ENCODE assay signal across 8 mouse cellular contexts in genomic region chr10:45806984-45807827, GRCm38 (mm10).
DNase-seq lines count a peak whose midpoint lies in the region; ATAC-seq and TF ChIP-seq lines count a peak whose summit lies in the region.
"Had no signal": no experiment of that assay in that cellular context is flagged by ENCODE, and none has a peak within 500 bp of the region (broad histone marks: within the 10 kb centered on the region; RNA-seq: fewer than 3 reads in every experiment).

No protein-coding gene starts in this region.

- TF ChIP-seq CTCF in forebrain, postnatal 0 days (IDR thresholded peaks at IDR 0.05; ENCODE audit: low read depth), result no peak

- no peaks in the 10 kb centered on the region for H3K36me3 ChIP-seq in forebrain, postnatal 0 days (ENCODE audit: insufficient read depth)
- no peaks in the 10 kb centered on the region for H3K36me3 ChIP-seq in midbrain, embryonic 15.5 days (replicated peaks)

- WGBS in forebrain, postnatal 0 days, result 40% methylated on average over 18 of the region's 18 CpGs
- WGBS in midbrain, embryonic 15.5 days, result 38% methylated on average over 18 of the region's 18 CpGs

- H3K4me2 ChIP-seq in forebrain, postnatal 0 days (ENCODE audit: low read depth), result no peak overlapping the region
- H3K4me2 ChIP-seq in midbrain, embryonic 15.5 days, result no peak overlapping the region

- peak; percentile 66 for ATAC-seq in forebrain, postnatal 0 days
- ATAC-seq in midbrain, embryonic 15.5 days (replicated peaks), result peak; percentile 50

- H3K4me1 ChIP-seq in forebrain, postnatal 0 days (ENCODE audit: insufficient read depth), result no peaks in the 10 kb centered on the region
- peaks cover 12% of the 10 kb centered on the region for H3K4me1 ChIP-seq in midbrain, embryonic 15.5 days

- H3K9ac ChIP-seq in forebrain, postnatal 0 days, result no peak overlapping the region
- H3K9ac ChIP-seq in midbrain, embryonic 15.5 days, result no peak overlapping the region

- no peaks in the 10 kb centered on the region for H3K27me3 ChIP-seq in forebrain, postnatal 0 days (ENCODE audit: insufficient read depth, low read length)
- H3K27me3 ChIP-seq in midbrain, embryonic 15.5 days (replicated peaks), result no peaks in the 10 kb centered on the region

- intact Hi-C loops in left cerebral cortex, postnatal 10 days (cut with DNase I), result no loop called here

- H3K27ac ChIP-seq in forebrain, postnatal 0 days (ENCODE audit: low read depth, low read length), result no peak overlapping the region
- peak overlapping the region; percentile 10; the same call in 1 of the 2 replicates for H3K27ac ChIP-seq in midbrain, embryonic 15.5 days

- no peak overlapping the region for H3K4me3 ChIP-seq in forebrain, postnatal 0 days (ENCODE audit: low read depth, low read length)
- no peak overlapping the region for H3K4me3 ChIP-seq in midbrain, embryonic 15.5 days

- peak; percentile 72 for DNase-seq in embryo, embryonic 11 days
- peak; percentile 37 for DNase-seq in forebrain, postnatal 0 days
- DNase-seq in kidney, postnatal 25 days, result peak; percentile 11 to 39
- DNase-seq in right cerebral cortex, postnatal 14 days, result no peak
- DNase-seq in left cerebral cortex, postnatal 10 days (ENCODE audit: extremely low spot score in 1 of 2, low spot score in 2 of 2), result no peak
- no peak for DNase-seq in lung, postnatal 25 days (ENCODE audit: low spot score)
- DNase-seq: lung, postnatal 14 days had no signal

- no peaks in the 10 kb centered on the region for H3K9me3 ChIP-seq in forebrain, postnatal 0 days (ENCODE audit: low read length)
- H3K9me3 ChIP-seq in midbrain, embryonic 15.5 days, result no peaks in the 10 kb centered on the region

Comparison
In these comparisons a context has a peak if more than half of its experiments do, and no peak if none do; other contexts are left out.
1. DNase-seq: peak in embryo, embryonic 11 days (single experiment), forebrain, postnatal 0 days (single experiment) and kidney, postnatal 25 days (2 of 2); none in right cerebral cortex, postnatal 14 days (single experiment), left cerebral cortex, postnatal 10 days (0 of 2) and lung, postnatal 25 days (single experiment).